Comparison of ENCODE assay signal across 20 mouse cellular contexts in the genomic region with DNA sequence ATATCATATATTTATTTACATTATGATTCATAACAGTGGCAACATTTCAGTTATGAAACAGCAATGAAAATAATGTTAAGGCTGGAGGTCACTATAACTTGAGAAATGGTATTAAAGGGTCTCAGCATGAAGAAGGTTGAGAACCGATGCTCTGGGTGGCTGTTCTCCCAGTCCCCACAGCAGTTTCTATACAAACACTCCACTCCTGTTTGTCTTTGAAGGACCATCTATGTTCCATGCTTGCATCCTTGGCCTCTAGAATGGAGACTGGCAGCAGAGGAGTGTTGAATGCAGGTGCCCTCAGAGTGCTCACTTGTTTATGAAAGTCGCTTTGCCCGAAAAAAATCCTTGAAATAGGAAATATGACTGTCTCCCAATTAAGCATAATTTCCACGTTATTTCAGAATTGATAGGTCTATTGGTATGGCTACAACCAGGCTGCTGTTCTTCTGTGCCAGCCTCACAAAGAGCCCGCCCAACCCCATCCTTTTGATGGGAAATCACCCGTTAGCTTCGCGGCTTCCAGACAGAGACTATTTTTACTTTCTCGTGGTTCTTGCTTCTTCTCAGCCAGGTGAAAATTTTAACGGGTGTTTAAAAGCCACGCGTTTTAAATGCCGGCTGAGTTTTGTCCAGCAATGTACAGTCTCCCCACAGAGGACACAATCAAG.
A peak's percentile ranks its signal among the peaks of the same experiment; 100 is the strongest.
DNase-seq lines count a peak whose midpoint lies in the region; ATAC-seq and TF ChIP-seq lines count a peak whose summit lies in the region.
"Had no signal": no experiment of that assay in that cellular context is flagged by ENCODE, and none has a peak within 500 bp of the region (broad histone marks: within the 10 kb centered on the region; RNA-seq: fewer than 3 reads in every experiment).

No protein-coding gene starts in this region.

- TF ChIP-seq EP300 in ES-Bruce4 (IDR thresholded peaks at IDR 0.05; ENCODE audit: insufficient read depth, low read depth, low read length) = no peak

- ATAC-seq in forebrain, embryonic 12.5 days (ENCODE audit: low FRiP score) = no peak
- ATAC-seq in forebrain, postnatal 0 days = no peak
- no peak for ATAC-seq in kidney, embryonic 15.5 days (replicated peaks; ENCODE audit: low FRiP score)
- no peak for ATAC-seq in kidney, embryonic 14.5 days (ENCODE audit: low FRiP score, low TSS enrichment)
- no peak for ATAC-seq in limb, embryonic 13.5 days (ENCODE audit: low FRiP score, low read depth)
- ATAC-seq: intestine, postnatal 0 days had no signal

- DNase-seq in forebrain, postnatal 0 days = no peak
- DNase-seq in layer of hippocampus, adult 9-11 months = no peak
- DNase-seq: adrenal gland, adult 8-10 months; cerebellum, adult 8-10 months; gastrocnemius, postnatal 25 days; kidney, postnatal 10 days; lung, adult 18-20 months; right cerebral cortex, postnatal 14 days; spleen, adult 18-20 months; thymus, postnatal 36 days had no signal

- H3K9me3 ChIP-seq in forebrain, embryonic 12.5 days = no peaks in the 10 kb centered on the region
- H3K9me3 ChIP-seq in forebrain, postnatal 0 days (ENCODE audit: low read length) = no peaks in the 10 kb centered on the region
- H3K9me3 ChIP-seq in kidney, embryonic 15.5 days (replicated peaks) = no peaks in the 10 kb centered on the region
- no peaks in the 10 kb centered on the region for H3K9me3 ChIP-seq in kidney, embryonic 14.5 days (ENCODE audit: control insufficient read depth, low read length)
- no peaks in the 10 kb centered on the region for H3K9me3 ChIP-seq in ES-Bruce4 (replicated peaks; ENCODE audit: control insufficient read depth, insufficient read depth, low read length, poor library complexity, severe bottlenecking)
- H3K9me3 ChIP-seq in limb, embryonic 13.5 days = no peaks in the 10 kb centered on the region
- H3K9me3 ChIP-seq: megakaryocyte, embryonic 14.5 days had no signal

- H3K27ac ChIP-seq in forebrain, embryonic 12.5 days = no peak overlapping the region
- H3K27ac ChIP-seq in forebrain, postnatal 0 days (ENCODE audit: low read depth, low read length) = no peak overlapping the region
- H3K27ac ChIP-seq in kidney, embryonic 15.5 days = no peak overlapping the region
- no peak overlapping the region for H3K27ac ChIP-seq in kidney, embryonic 14.5 days (ENCODE audit: low read depth, low read length)
- peak overlapping the region; percentile 81 for H3K27ac ChIP-seq in ES-Bruce4 (ENCODE audit: insufficient read depth, low read length)
- H3K27ac ChIP-seq in limb, embryonic 13.5 days = no peak overlapping the region
- H3K27ac ChIP-seq: hindbrain, embryonic 14.5 days; layer of hippocampus, adult 2 months had no signal

- H3K9ac ChIP-seq in forebrain, embryonic 12.5 days = no peak overlapping the region
- no peak overlapping the region for H3K9ac ChIP-seq in forebrain, postnatal 0 days
- no peak overlapping the region for H3K9ac ChIP-seq in kidney, embryonic 15.5 days
- H3K9ac ChIP-seq in kidney, embryonic 14.5 days (ENCODE audit: low read depth, low read length) = no peak overlapping the region
- H3K9ac ChIP-seq in ES-Bruce4 (ENCODE audit: low read depth, poor library complexity, severe bottlenecking) = no peak overlapping the region; the same call in 1 of the 2 replicates
- H3K9ac ChIP-seq in limb, embryonic 13.5 days = no peak overlapping the region
- H3K9ac ChIP-seq: hindbrain, embryonic 14.5 days had no signal

- H3K36me3 ChIP-seq in forebrain, embryonic 12.5 days (replicated peaks) = no peaks in the 10 kb centered on the region
- H3K36me3 ChIP-seq in forebrain, postnatal 0 days (ENCODE audit: insufficient read depth) = no peaks in the 10 kb centered on the region
- H3K36me3 ChIP-seq in kidney, embryonic 15.5 days = no peaks in the 10 kb centered on the region
- H3K36me3 ChIP-seq in kidney, embryonic 14.5 days (ENCODE audit: control insufficient read depth, insufficient read depth, low read length) = no peaks in the 10 kb centered on the region
- H3K36me3 ChIP-seq in ES-Bruce4 (ENCODE audit: control insufficient read depth, insufficient read depth, low read length, poor library complexity, severe bottlenecking) = no peaks in the 10 kb centered on the region
- H3K36me3 ChIP-seq in limb, embryonic 13.5 days = no peaks in the 10 kb centered on the region

- TF ChIP-seq CTCF in forebrain, postnatal 0 days (IDR thresholded peaks at IDR 0.05; ENCODE audit: low read depth) = no peak
- no peak for TF ChIP-seq CTCF in ES-Bruce4 (IDR thresholded peaks at IDR 0.05; ENCODE audit: low read depth, low read length)

- H3K27me3 ChIP-seq in forebrain, embryonic 12.5 days = peaks cover 89% of the 10 kb centered on the region
- H3K27me3 ChIP-seq in forebrain, postnatal 0 days (ENCODE audit: insufficient read depth, low read length) = peaks cover 81% of the 10 kb centered on the region
- peaks cover 81% of the 10 kb centered on the region for H3K27me3 ChIP-seq in kidney, embryonic 15.5 days
- peaks cover 38% of the 10 kb centered on the region for H3K27me3 ChIP-seq in kidney, embryonic 14.5 days (ENCODE audit: control insufficient read depth, insufficient read depth, low read length)
- H3K27me3 ChIP-seq in ES-Bruce4 (ENCODE audit: control insufficient read depth, insufficient read depth, low read length, poor library complexity, severe bottlenecking) = no peaks in the 10 kb centered on the region
- H3K27me3 ChIP-seq in limb, embryonic 13.5 days = peaks cover 61% of the 10 kb centered on the region

- WGBS in forebrain, embryonic 12.5 days = 13% methylated on average over 13 of the region's 13 CpGs
- WGBS in forebrain, postnatal 0 days = 14% methylated on average over 13 of the region's 13 CpGs
- 43% methylated on average over 13 of the region's 13 CpGs for WGBS in kidney, embryonic 15.5 days
- WGBS in kidney, embryonic 14.5 days = 42% methylated on average over 13 of the region's 13 CpGs
- WGBS in limb, embryonic 13.5 days = 41% methylated on average over 13 of the region's 13 CpGs

- H3K4me2 ChIP-seq in forebrain, embryonic 12.5 days = peak overlapping the region; percentile 9; the same call in 1 of the 2 replicates
- no peak overlapping the region for H3K4me2 ChIP-seq in forebrain, postnatal 0 days (ENCODE audit: low read depth)
- peak overlapping the region; percentile 43; the same call in 1 of the 2 replicates for H3K4me2 ChIP-seq in kidney, embryonic 15.5 days
- no peak overlapping the region for H3K4me2 ChIP-seq in kidney, embryonic 14.5 days (replicated peaks; ENCODE audit: low read depth, low read length)
- H3K4me2 ChIP-seq in limb, embryonic 13.5 days (replicated peaks) = peak overlapping the region; percentile 50; the same call in 1 of the 2 replicates

- TF ChIP-seq POLR2A in ES-Bruce4 (IDR thresholded peaks at IDR 0.05; ENCODE audit: insufficient read depth, low read length) = no peak

- no peak overlapping the region for H3K4me3 ChIP-seq in forebrain, embryonic 12.5 days (replicated peaks)
- no peak overlapping the region for H3K4me3 ChIP-seq in forebrain, postnatal 0 days (ENCODE audit: low read depth, low read length)
- no peak overlapping the region for H3K4me3 ChIP-seq in kidney, embryonic 15.5 days (replicated peaks)
- no peak overlapping the region for H3K4me3 ChIP-seq in kidney, embryonic 14.5 days (ENCODE audit: low read length)
- H3K4me3 ChIP-seq in ES-Bruce4 (ENCODE audit: low read depth, low read length) = no peak overlapping the region
- H3K4me3 ChIP-seq in limb, embryonic 13.5 days = no peak overlapping the region
- H3K4me3 ChIP-seq: erythroblast, embryonic 14.5 days; layer of hippocampus, adult 2 months had no signal

- H3K4me1 ChIP-seq in forebrain, embryonic 12.5 days = peaks cover 15% of the 10 kb centered on the region
- no peaks in the 10 kb centered on the region for H3K4me1 ChIP-seq in forebrain, postnatal 0 days (ENCODE audit: insufficient read depth)
- peaks cover 8% of the 10 kb centered on the region for H3K4me1 ChIP-seq in kidney, embryonic 15.5 days
- H3K4me1 ChIP-seq in kidney, embryonic 14.5 days (ENCODE audit: control insufficient read depth, insufficient read depth, low read length) = no peaks in the 10 kb centered on the region
- no peaks in the 10 kb centered on the region for H3K4me1 ChIP-seq in ES-Bruce4 (ENCODE audit: control insufficient read depth, insufficient read depth, low read length)
- peaks cover 6% of the 10 kb centered on the region for H3K4me1 ChIP-seq in limb, embryonic 13.5 days

Comparison
In these comparisons a context has a peak if more than half of its experiments do, and no peak if none do; other contexts are left out.
1. H3K4me2 ChIP-seq: peak in forebrain, embryonic 12.5 days (single experiment), kidney, embryonic 15.5 days (single experiment) and limb, embryonic 13.5 days (single experiment); none in forebrain, postnatal 0 days (single experiment) and kidney, embryonic 14.5 days (single experiment).